Mouse (Mus musculus): Measurements from ENCODE around the gene Cul9.

Gene Cul9

DNA sequence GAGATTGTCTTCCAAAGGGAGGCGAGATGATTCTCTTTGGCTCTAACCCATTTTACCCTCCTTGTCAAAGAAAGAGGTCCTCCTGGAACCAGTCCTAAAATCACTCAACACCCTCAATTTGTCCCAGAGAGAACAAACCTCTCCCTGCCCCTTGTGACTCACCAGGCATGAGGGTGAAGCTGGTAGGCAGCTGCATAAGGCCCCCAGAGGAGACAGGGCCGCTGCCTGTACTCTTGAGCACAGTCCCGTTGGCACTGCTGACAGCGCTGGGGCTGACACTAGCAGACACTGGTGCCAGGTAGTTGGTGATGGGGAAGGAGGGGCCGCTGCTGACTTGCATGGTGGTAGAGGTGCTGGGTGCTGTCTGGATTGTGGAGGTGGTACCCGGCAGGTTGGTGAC is 5.2 kb upstream of the Cul9 start:
- Histone ChIP-seq H3K27me3 (ENCODE audit: insufficient read depth, low read length) (peaks cover 23% of the 10 kb centered on the region), H3K9me3 (ENCODE audit: low read length) (no peaks in the 10 kb centered on the region), H3K36me3 (ENCODE audit: insufficient read depth, low read length) (peaks cover 46% of the 10 kb centered on the region), H3K4me1 (replicated peaks; ENCODE audit: low read depth, low read length) (peaks cover 66% of the 10 kb centered on the region), H3K4me3 (replicated peaks; ENCODE audit: low read length) (no peak overlapping the region)
- TF ChIP-seq CTCF (conservative IDR thresholded peaks at IDR 0.05; ENCODE audit: low read length), result no peak
- TF ChIP-seq NANOG (IDR thresholded peaks at IDR 0.05; ENCODE audit: borderline replicate concordance, low read length), result no peak
- TF ChIP-seq POU5F1 (IDR thresholded peaks at IDR 0.05; ENCODE audit: borderline replicate concordance, low read length), result no peak

DNA sequence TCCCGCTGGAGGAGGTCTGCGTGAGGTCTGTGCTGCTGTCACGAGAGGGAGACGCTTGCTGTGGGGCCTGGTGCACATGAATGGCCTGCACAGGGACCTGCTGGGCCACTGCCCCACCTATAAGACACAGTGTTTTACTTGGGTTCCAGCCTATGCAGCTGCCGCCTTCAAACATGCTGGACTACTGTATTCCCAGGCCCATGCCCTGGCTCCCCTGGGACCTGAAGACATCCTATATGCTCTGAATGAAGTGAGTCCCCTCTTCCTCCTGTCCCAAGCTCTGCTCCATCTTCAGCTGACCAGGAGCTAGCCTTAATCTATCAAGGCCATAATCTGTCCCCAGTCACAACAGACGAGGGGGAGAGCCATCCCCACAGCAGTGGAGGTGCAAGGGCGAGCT is 4.7 kb upstream of the Cul9 start:
- Histone ChIP-seq H3K27me3 (ENCODE audit: insufficient read depth, low read length) (peaks cover 28% of the 10 kb centered on the region), H3K4me1 (replicated peaks; ENCODE audit: low read depth, low read length) (peaks cover 70% of the 10 kb centered on the region), H3K9me3 (ENCODE audit: low read length) (no peaks in the 10 kb centered on the region), H3K4me3 (replicated peaks; ENCODE audit: low read length) (no peak overlapping the region), H3K36me3 (ENCODE audit: insufficient read depth, low read length) (peaks cover 46% of the 10 kb centered on the region)
- TF ChIP-seq NANOG (IDR thresholded peaks at IDR 0.05; ENCODE audit: borderline replicate concordance, low read length) (no peak), CTCF (conservative IDR thresholded peaks at IDR 0.05; ENCODE audit: low read length) (no peak), POU5F1 (IDR thresholded peaks at IDR 0.05; ENCODE audit: borderline replicate concordance, low read length) (no peak)

DNA sequence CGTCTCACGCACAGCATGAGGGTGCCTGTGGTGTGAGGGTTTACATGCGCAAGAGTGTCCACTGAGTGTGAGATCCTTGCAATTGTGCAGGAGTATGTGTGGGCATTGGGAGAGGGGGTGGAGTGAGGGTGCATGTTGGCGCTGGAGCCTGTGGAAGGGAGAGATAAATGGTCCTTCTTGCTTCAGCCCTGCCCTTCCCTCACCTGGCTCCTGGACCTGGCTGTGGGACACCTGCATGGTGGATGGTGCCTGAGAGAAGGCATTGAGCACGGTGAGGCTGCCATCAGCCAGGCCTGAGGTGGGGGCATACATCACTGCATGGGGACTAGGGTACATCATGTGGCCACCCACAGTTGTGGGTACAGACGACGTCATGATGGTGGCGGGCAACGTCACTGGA is 3.5 kb upstream of the Cul9 start:
- Histone ChIP-seq H3K4me3 (replicated peaks; ENCODE audit: low read length) (no peak overlapping the region), H3K36me3 (ENCODE audit: insufficient read depth, low read length) (peaks cover 46% of the 10 kb centered on the region), H3K9me3 (ENCODE audit: low read length) (no peaks in the 10 kb centered on the region), H3K4me1 (replicated peaks; ENCODE audit: low read depth, low read length) (peaks cover 73% of the 10 kb centered on the region), H3K27me3 (ENCODE audit: insufficient read depth, low read length) (peaks cover 33% of the 10 kb centered on the region)
- TF ChIP-seq CTCF (conservative IDR thresholded peaks at IDR 0.05; ENCODE audit: low read length), result no peak
- TF ChIP-seq NANOG (IDR thresholded peaks at IDR 0.05; ENCODE audit: borderline replicate concordance, low read length), result no peak
- TF ChIP-seq POU5F1 (IDR thresholded peaks at IDR 0.05; ENCODE audit: borderline replicate concordance, low read length), result no peak

DNA sequence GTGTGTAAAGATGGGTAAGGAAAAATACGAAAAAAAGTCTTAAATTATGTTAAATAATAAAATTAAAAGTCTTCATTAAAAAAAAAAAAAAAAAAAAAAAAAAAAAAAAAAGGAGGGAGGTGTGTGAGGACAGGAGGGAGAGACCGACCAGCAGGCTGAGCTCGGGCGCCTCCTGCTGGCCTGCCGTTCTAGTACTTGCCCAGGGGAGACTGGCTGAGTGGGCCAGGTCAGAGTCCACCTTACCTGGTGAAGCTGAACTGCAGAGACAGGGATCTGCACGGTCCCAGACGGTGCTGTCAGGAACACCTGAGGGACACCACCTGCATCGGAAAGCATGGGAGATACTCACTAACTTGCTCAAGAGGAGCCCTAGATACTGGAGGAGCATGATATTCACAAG is 3.0 kb upstream of the Cul9 start:
- no peak for TF ChIP-seq NANOG (IDR thresholded peaks at IDR 0.05; ENCODE audit: borderline replicate concordance, low read length)
- peak; percentile 69 for TF ChIP-seq CTCF (conservative IDR thresholded peaks at IDR 0.05; ENCODE audit: low read length)
- Histone ChIP-seq H3K36me3 (ENCODE audit: insufficient read depth, low read length) (peaks cover 46% of the 10 kb centered on the region), H3K27me3 (ENCODE audit: insufficient read depth, low read length) (peaks cover 33% of the 10 kb centered on the region), H3K4me3 (replicated peaks; ENCODE audit: low read length) (no peak overlapping the region), H3K9me3 (ENCODE audit: low read length) (no peaks in the 10 kb centered on the region), H3K4me1 (replicated peaks; ENCODE audit: low read depth, low read length) (peaks cover 68% of the 10 kb centered on the region)

DNA sequence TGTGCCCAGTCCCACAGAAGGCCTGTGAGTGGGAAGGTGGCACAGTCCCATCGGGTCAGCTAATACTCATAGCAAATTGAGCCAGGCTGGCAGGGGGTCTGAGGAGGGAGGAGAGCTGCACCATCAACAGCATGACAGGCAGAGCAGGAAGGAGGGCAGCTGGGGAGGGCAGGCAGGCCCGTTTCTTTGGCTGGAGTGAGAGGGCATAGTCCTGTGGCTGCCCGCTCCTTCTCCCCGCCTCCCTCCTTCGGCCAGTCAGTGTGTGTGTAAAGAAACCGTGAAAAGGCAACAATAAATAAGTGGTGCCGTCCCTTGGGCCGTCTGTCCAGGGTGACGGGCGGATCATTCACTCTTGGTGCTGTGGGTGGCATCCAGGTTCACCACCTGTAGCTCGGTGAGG is 2.6 kb upstream of the Cul9 start:
- H3K27me3 ChIP-seq (ENCODE audit: insufficient read depth, low read length), result peaks cover 33% of the 10 kb centered on the region
- H3K9me3 ChIP-seq (ENCODE audit: low read length), result no peaks in the 10 kb centered on the region
- H3K36me3 ChIP-seq (ENCODE audit: insufficient read depth, low read length), result peaks cover 44% of the 10 kb centered on the region
- peaks cover 64% of the 10 kb centered on the region for H3K4me1 ChIP-seq (replicated peaks; ENCODE audit: low read depth, low read length)
- no peak for TF ChIP-seq POU5F1 (IDR thresholded peaks at IDR 0.05; ENCODE audit: borderline replicate concordance, low read length)
- peak overlapping the region; percentile 43; the same call in 1 of the 2 replicates for H3K4me3 ChIP-seq (replicated peaks; ENCODE audit: low read length)

DNA sequence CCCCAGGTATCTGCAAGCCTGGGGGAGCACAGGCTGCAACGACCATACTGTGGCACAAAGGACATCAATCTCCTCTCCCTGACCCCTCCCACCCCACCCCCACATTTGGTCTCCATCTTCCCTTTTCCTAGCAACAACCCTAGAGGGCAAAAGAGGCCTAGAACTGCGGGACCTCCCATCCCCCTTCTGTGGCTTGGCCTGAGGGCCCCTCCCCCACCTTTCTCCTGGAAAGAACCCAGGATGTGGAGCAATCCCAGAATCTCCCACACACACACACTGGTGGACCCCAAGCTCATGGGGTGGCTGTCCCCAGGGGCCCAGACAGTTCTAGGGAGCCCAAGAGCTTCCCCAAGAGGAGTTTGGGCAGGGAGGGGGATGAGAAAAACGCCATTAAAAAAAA is 1.7 kb upstream of the Cul9 start:
- H3K9me3 ChIP-seq (ENCODE audit: low read length), result no peaks in the 10 kb centered on the region
- peak overlapping the region; percentile 43; the same call in 1 of the 2 replicates for H3K4me3 ChIP-seq (replicated peaks; ENCODE audit: low read length)
- H3K4me1 ChIP-seq (replicated peaks; ENCODE audit: low read depth, low read length), result peaks cover 63% of the 10 kb centered on the region
- H3K36me3 ChIP-seq (ENCODE audit: insufficient read depth, low read length), result peaks cover 44% of the 10 kb centered on the region
- TF ChIP-seq CTCF (conservative IDR thresholded peaks at IDR 0.05; ENCODE audit: low read length), result no peak
- TF ChIP-seq NANOG (IDR thresholded peaks at IDR 0.05; ENCODE audit: borderline replicate concordance, low read length), result no peak
- no peak for TF ChIP-seq POU5F1 (IDR thresholded peaks at IDR 0.05; ENCODE audit: borderline replicate concordance, low read length)
- H3K27me3 ChIP-seq (ENCODE audit: insufficient read depth, low read length), result peaks cover 37% of the 10 kb centered on the region

DNA sequence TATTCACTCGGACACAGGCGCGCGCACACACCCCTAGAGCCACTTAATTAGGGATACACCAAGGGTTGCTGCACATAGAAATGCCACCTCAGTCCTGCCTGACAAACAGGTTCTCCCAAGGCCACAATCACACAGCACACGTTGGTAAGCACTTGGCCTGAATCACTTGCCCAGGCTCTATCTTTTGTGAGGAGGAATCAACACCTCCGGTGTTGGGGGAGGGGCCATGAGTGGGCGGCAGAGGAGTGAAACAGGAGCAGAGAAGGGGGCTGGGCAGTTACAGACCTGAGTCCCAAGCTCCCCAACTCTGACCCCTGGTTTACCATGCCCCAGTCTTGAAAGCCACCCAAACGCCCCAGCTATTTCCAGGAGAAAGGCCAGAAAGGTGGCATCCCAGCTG is 807 bp upstream of the Cul9 start:
- H3K27me3 ChIP-seq (ENCODE audit: insufficient read depth, low read length), result peaks cover 44% of the 10 kb centered on the region
- no peak for TF ChIP-seq POU5F1 (IDR thresholded peaks at IDR 0.05; ENCODE audit: borderline replicate concordance, low read length)
- TF ChIP-seq CTCF (conservative IDR thresholded peaks at IDR 0.05; ENCODE audit: low read length), result no peak
- TF ChIP-seq NANOG (IDR thresholded peaks at IDR 0.05; ENCODE audit: borderline replicate concordance, low read length), result no peak
- peaks cover 55% of the 10 kb centered on the region for H3K4me1 ChIP-seq (replicated peaks; ENCODE audit: low read depth, low read length)
- no peaks in the 10 kb centered on the region for H3K9me3 ChIP-seq (ENCODE audit: low read length)
- H3K4me3 ChIP-seq (replicated peaks; ENCODE audit: low read length), result peak overlapping the region; percentile 76
- peaks cover 38% of the 10 kb centered on the region for H3K36me3 ChIP-seq (ENCODE audit: insufficient read depth, low read length)

DNA sequence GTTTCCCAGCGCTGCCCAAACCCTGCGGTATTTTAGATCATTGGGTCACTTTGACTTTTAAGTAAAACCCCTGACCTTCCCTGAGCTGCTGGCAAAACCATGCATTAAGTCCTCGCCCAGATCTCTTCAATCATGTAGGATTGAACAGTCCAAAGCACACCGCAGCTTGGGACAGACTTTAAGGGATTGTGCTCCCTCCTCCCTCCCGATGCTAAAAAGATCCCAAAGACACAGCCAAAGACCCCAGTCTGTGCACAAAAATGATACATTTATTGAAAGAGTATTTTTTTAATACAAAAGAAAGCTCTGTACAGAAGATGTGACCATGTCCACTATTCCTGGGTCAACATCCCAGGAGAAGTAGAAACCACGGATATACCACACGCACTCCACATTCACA is 403 bp upstream of the Cul9 start:
- TF ChIP-seq POU5F1 (IDR thresholded peaks at IDR 0.05; ENCODE audit: borderline replicate concordance, low read length) (no peak), NANOG (IDR thresholded peaks at IDR 0.05; ENCODE audit: borderline replicate concordance, low read length) (no peak), CTCF (conservative IDR thresholded peaks at IDR 0.05; ENCODE audit: low read length) (no peak)
- Histone ChIP-seq H3K36me3 (ENCODE audit: insufficient read depth, low read length) (peaks cover 34% of the 10 kb centered on the region), H3K27me3 (ENCODE audit: insufficient read depth, low read length) (peaks cover 48% of the 10 kb centered on the region), H3K9me3 (ENCODE audit: low read length) (no peaks in the 10 kb centered on the region), H3K4me1 (replicated peaks; ENCODE audit: low read depth, low read length) (peaks cover 53% of the 10 kb centered on the region), H3K4me3 (replicated peaks; ENCODE audit: low read length) (peak overlapping the region; percentile 76)

DNA sequence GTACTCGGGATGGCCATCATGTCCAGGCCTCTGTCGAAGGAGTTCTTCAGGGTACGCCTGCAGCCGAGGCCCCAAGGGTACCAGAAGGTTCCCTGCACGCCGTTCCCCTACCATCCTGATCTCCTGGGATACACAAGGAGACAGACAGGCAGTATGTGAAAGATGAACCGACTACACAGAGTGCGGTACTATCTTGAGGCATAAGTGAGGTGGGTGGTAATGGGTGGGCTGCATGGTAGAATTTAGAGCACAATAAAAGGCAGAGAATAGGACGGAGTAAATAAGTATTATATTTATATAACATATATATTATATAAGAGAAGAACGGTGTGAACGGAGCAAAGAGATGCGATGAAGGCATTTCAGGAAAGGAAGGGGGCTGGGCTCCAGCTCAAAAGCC is 2.5 kb downstream of the Cul9 start:
- Histone ChIP-seq H3K36me3 (ENCODE audit: insufficient read depth, low read length) (peaks cover 5% of the 10 kb centered on the region), H3K4me1 (replicated peaks; ENCODE audit: low read depth, low read length) (peaks cover 56% of the 10 kb centered on the region), H3K27me3 (ENCODE audit: insufficient read depth, low read length) (peaks cover 76% of the 10 kb centered on the region), H3K4me3 (replicated peaks; ENCODE audit: low read length) (peak overlapping the region; percentile 71), H3K9me3 (ENCODE audit: low read length) (no peaks in the 10 kb centered on the region)
- no peak for TF ChIP-seq CTCF (conservative IDR thresholded peaks at IDR 0.05; ENCODE audit: low read length)
- TF ChIP-seq NANOG (IDR thresholded peaks at IDR 0.05; ENCODE audit: borderline replicate concordance, low read length), result no peak
- TF ChIP-seq POU5F1 (IDR thresholded peaks at IDR 0.05; ENCODE audit: borderline replicate concordance, low read length), result no peak
